Mouse (Mus musculus) liver, embryonic 12.5 days (tissue): ENCODE measurements around the gene D930007J09Rik. TPM values are rescaled to one million over a fixed set of nuclear protein-coding genes. Genes with fewer than 3 reads are reported as not detected.

ENCODE experiments used
- ATAC-seq: fragments of 200-750 bp; cut with Nextera tagmentation; 2 replicates; pipeline ENCODE4 v1.8.0; 2017; ENCODE audit warnings: moderate number of reproducible peaks, mild to moderate bottlenecking, moderate library complexity
- H3K27ac ChIP-seq: fragments of 300-500 bp; sonication (generic); 2 replicates; pipeline ENCODE4 v1.5.1; 2016; ENCODE audit warnings: mild to moderate bottlenecking
- H3K27me3 ChIP-seq: fragments of 300-500 bp; sonication (generic); replicated peaks from 2 replicates; pipeline ENCODE4 v1.6.1; 2016; ENCODE audit warnings: mild to moderate bottlenecking, moderate library complexity
- H3K36me3 ChIP-seq: fragments of 300-500 bp; sonication (generic); 2 replicates; pipeline ENCODE4 v1.6.1; 2016; ENCODE audit warnings: mild to moderate bottlenecking, moderate library complexity
- H3K4me1 ChIP-seq: fragments of 300-500 bp; sonication (generic); 2 replicates; pipeline ENCODE4 v1.6.1; 2016
- H3K4me2 ChIP-seq: fragments of 300-500 bp; sonication (generic); 2 replicates; pipeline ENCODE4 v1.6.1; 2016; ENCODE audit warnings: mild to moderate bottlenecking, moderate library complexity
- H3K4me3 ChIP-seq: fragments of 300-500 bp; sonication (generic); 2 replicates; pipeline ENCODE4 v1.5.1; 2016; ENCODE audit warnings: mild to moderate bottlenecking, moderate library complexity
- H3K9ac ChIP-seq: fragments of 300-500 bp; sonication (generic); 2 replicates; pipeline ENCODE4 v1.6.1; 2016; ENCODE audit warnings: mild to moderate bottlenecking, moderate library complexity
- H3K9me3 ChIP-seq: fragments of 300-500 bp; sonication (generic); replicated peaks from 2 replicates; pipeline ENCODE4 v1.6.1; 2016; ENCODE audit warnings: mild to moderate bottlenecking, moderate library complexity
- WGBS: fragments of 180-500 bp; shearing (Covaris S2); methylation state at CpG from one replicate; pipeline ENCODE4 v1.1.7; 2016; ENCODE audit not compliant: insufficient replicate concordance; 5-methylcytosine and 5-hydroxymethylcytosine counted together
- polyA plus RNA-seq: library from polyadenylated mRNA; unstranded; fragments of >200 nt; fragmentation: Nextera tagmentation; extraction: Ambion mirVana; gene quantifications from 2 replicates; pipeline ENCODE4 v1.2.1, GENCODE M21; 2016

The D930007J09Rik gene
- not detected in 2 replicates for polyA plus RNA-seq

- ATAC-seq: peak; percentile 53
- H3K4me2 ChIP-seq: peak within 1 kb of the TSS; percentile 98
- peak within 1 kb of the TSS; percentile 88 for H3K9ac ChIP-seq
- H3K27me3 ChIP-seq: no peaks in the 10 kb centered on the region
- H3K36me3 ChIP-seq: peaks cover 23% of the 10 kb centered on the region
- peak within 1 kb of the TSS; percentile 83 for H3K4me3 ChIP-seq
- H3K9me3 ChIP-seq: no peaks in the 10 kb centered on the region
- H3K27ac ChIP-seq: peak within 1 kb of the TSS; percentile 76
- H3K4me1 ChIP-seq: peaks cover 31% of the 10 kb centered on the region
- 2% methylated on average over 95 of the region's 95 CpGs for WGBS
These were observed at the start of gene D930007J09Rik for GRCm38 (mm10) chr13:32802259-32803081. Gene D930007J09Rik (minus strand): TSS chr13:32802849.

DNA sequence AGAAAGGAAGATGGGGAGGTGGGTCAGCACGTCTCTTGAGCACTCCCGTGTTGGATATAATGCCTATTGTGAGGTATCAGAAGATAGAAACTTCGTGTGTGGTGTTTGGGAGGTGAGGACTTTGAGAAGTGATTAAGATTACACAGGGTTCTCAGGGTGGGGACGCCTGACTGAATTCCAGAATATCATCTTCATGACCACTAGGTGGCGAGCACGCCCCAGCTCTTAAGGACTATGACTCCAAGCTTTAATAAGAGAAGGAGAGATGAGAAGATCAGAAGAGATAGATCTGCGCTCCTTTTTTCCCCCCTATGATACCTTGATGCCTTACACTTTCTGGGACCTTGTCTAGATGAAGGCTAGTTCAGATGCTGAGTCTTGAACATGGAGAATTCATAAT lies 49.3 kb upstream of the D930007J09Rik start:
- peak; percentile 52; the same call in 1 of the 2 replicates for ATAC-seq
- no peak overlapping the region for H3K4me2 ChIP-seq

GRCm38 (mm10) chr13:32850668-32851404 lies 48.2 kb upstream of the D930007J09Rik start, which contains the start of gene Serpinb1a:
Gene Serpinb1a (minus strand): TSS chr13:32851185.
- no peak for ATAC-seq
- no peak within 1 kb of the TSS for H3K4me2 ChIP-seq
- H3K4me3 ChIP-seq: no peak within 1 kb of the TSS
- no peaks in the 10 kb centered on the region for H3K27me3 ChIP-seq
- H3K9me3 ChIP-seq: no peaks in the 10 kb centered on the region
- H3K36me3 ChIP-seq: no peaks in the 10 kb centered on the region
- H3K4me1 ChIP-seq: 0 out of 2 replicates have a peak, but pooled peaks cover 4% of the 10 kb centered on the region
- 48% methylated on average over 10 of the region's 10 CpGs for WGBS
- no peak within 1 kb of the TSS for H3K27ac ChIP-seq
- no peak within 1 kb of the TSS for H3K9ac ChIP-seq

More for the DNA sequence above, 49.3 kb upstream of the D930007J09Rik start:
- H3K36me3 ChIP-seq: no peaks in the 10 kb centered on the region
- H3K4me1 ChIP-seq: 0 out of 2 replicates have a peak, but pooled peaks cover 4% of the 10 kb centered on the region
- H3K27ac ChIP-seq: no peak overlapping the region
- WGBS: 9% methylated on average over 7 of the region's 7 CpGs
- no peaks in the 10 kb centered on the region for H3K9me3 ChIP-seq
- H3K27me3 ChIP-seq: no peaks in the 10 kb centered on the region
- no peak overlapping the region for H3K4me3 ChIP-seq
- H3K9ac ChIP-seq: no peak overlapping the region

- no peak overlapping the region for H3K4me3 ChIP-seq
- H3K27ac ChIP-seq: no peak overlapping the region
- ATAC-seq: no peak
- no peaks in the 10 kb centered on the region for H3K36me3 ChIP-seq
- no peak overlapping the region for H3K4me2 ChIP-seq
- 0 out of 2 replicates have a peak, but pooled peaks cover 4% of the 10 kb centered on the region for H3K4me1 ChIP-seq
- no peaks in the 10 kb centered on the region for H3K27me3 ChIP-seq
- 48% methylated on average over 1 of the region's 1 CpGs for WGBS
- H3K9ac ChIP-seq: no peak overlapping the region
- no peaks in the 10 kb centered on the region for H3K9me3 ChIP-seq
These were observed 47.5 kb upstream of the D930007J09Rik start for GRCm38 (mm10) chr13:32850156-32850555.

- Histone ChIP-seq H3K4me2 (no peak overlapping the region), H3K9ac (no peak overlapping the region), H3K27me3 (no peaks in the 10 kb centered on the region), H3K9me3 (no peaks in the 10 kb centered on the region), H3K4me1 (0 out of 2 replicates have a peak, but pooled peaks cover 4% of the 10 kb centered on the region), H3K27ac (no peak overlapping the region), H3K36me3 (no peaks in the 10 kb centered on the region), H3K4me3 (no peak overlapping the region)
- ATAC-seq: no peak
These were observed 47.0 kb upstream of the D930007J09Rik start for GRCm38 (mm10) chr13:32849531-32850123.

DNA sequence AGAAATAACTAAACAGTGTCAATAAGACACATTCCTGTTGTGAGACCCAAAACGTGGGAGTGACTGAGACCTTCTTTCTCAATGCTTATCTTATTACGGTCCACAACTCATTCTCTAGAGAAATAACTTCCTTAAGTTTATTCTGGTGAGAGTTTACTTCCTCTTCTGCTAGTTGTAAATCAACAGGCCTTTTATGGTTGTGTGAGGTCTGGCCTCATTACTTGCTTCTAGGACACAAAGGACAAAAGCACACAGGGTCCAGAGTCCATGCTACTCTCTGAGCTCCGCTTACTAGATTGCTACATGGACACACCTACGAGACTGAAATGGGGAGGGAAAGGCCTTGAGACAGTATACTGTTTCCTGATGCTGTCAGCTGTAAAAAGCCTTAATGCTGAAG lies 46.4 kb upstream of the D930007J09Rik start:
- H3K27ac ChIP-seq: no peak overlapping the region
- no peaks in the 10 kb centered on the region for H3K27me3 ChIP-seq
- no peak overlapping the region for H3K4me3 ChIP-seq
- H3K9ac ChIP-seq: no peak overlapping the region
- no peak overlapping the region for H3K4me2 ChIP-seq
- WGBS: 27% methylated on average over 4 of the region's 4 CpGs
- H3K36me3 ChIP-seq: no peaks in the 10 kb centered on the region
- no peak for ATAC-seq
- H3K9me3 ChIP-seq: no peaks in the 10 kb centered on the region
- H3K4me1 ChIP-seq: 0 out of 2 replicates have a peak, but pooled peaks cover 4% of the 10 kb centered on the region

DNA sequence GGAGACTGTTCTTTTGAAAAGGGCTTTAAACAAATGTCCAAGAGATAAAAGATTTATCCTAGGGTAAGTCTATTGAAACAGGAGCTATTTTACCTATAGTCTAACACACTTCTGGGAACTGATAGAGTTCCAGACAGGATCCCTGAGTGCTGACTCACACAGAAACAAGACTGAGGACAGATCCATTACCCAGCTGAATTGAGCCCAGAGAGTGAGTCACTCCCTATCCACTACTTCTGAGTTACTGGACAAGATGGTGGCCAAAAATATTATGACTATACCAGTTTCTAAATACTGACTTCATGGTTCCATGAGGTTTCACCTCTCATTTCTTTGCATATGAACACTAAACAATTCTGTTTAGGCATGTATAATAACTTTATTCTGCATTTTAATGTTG lies 43.6 kb upstream of the D930007J09Rik start:
- no peak for ATAC-seq
- Histone ChIP-seq H3K9me3 (no peaks in the 10 kb centered on the region), H3K4me2 (no peak overlapping the region), H3K9ac (no peak overlapping the region), H3K36me3 (no peaks in the 10 kb centered on the region), H3K27ac (no peak overlapping the region), H3K27me3 (no peaks in the 10 kb centered on the region), H3K4me1 (0 out of 2 replicates have a peak, but pooled peaks cover 4% of the 10 kb centered on the region), H3K4me3 (no peak overlapping the region)

GRCm38 (mm10) chr13:32841349-32841748 lies 38.7 kb upstream of the D930007J09Rik start:
- no peak overlapping the region for H3K27ac ChIP-seq
- H3K9me3 ChIP-seq: no peaks in the 10 kb centered on the region
- no peaks in the 10 kb centered on the region for H3K36me3 ChIP-seq
- no peak overlapping the region for H3K4me3 ChIP-seq
- no peak overlapping the region for H3K9ac ChIP-seq
- ATAC-seq: no peak
- 71% methylated on average over 3 of the region's 3 CpGs for WGBS
- H3K4me2 ChIP-seq: no peak overlapping the region
- no peaks in the 10 kb centered on the region for H3K27me3 ChIP-seq
- no peaks in the 10 kb centered on the region for H3K4me1 ChIP-seq

DNA sequence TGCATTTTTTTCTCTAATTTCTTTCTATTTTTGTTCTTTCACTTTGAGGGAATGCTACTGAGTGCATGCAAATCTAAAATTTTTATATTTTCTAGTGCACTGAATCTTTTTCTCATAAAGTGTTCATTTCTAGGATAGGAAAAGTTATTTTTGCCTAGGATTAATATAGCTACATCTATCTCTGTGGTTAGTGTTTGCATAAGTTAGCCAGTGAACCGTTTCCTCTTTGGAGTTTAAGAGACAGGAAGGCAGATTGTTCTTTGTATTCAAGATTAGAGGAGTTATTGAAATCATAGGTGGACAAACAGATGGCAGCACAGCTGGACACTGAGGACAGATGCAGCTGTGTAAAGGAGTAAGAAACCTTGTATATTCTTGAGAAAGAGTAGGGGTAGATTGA lies 36.7 kb upstream of the D930007J09Rik start:
- no peak for ATAC-seq
- H3K36me3 ChIP-seq: no peaks in the 10 kb centered on the region
- WGBS: 20% methylated on average over 1 of the region's 1 CpGs
- no peak overlapping the region for H3K27ac ChIP-seq
- H3K4me2 ChIP-seq: no peak overlapping the region
- no peaks in the 10 kb centered on the region for H3K27me3 ChIP-seq
- H3K4me3 ChIP-seq: no peak overlapping the region
- H3K9ac ChIP-seq: no peak overlapping the region
- H3K9me3 ChIP-seq: no peaks in the 10 kb centered on the region
- no peaks in the 10 kb centered on the region for H3K4me1 ChIP-seq

- Histone ChIP-seq H3K4me1 (no peaks in the 10 kb centered on the region), H3K9me3 (no peaks in the 10 kb centered on the region), H3K27me3 (no peaks in the 10 kb centered on the region), H3K4me3 (no peak overlapping the region), H3K4me2 (no peak overlapping the region), H3K9ac (no peak overlapping the region), H3K36me3 (no peaks in the 10 kb centered on the region), H3K27ac (no peak overlapping the region)
- 72% methylated on average over 5 of the region's 5 CpGs for WGBS
- ATAC-seq: no peak
These were observed 31.9 kb upstream of the D930007J09Rik start for GRCm38 (mm10) chr13:32834513-32834912.

DNA sequence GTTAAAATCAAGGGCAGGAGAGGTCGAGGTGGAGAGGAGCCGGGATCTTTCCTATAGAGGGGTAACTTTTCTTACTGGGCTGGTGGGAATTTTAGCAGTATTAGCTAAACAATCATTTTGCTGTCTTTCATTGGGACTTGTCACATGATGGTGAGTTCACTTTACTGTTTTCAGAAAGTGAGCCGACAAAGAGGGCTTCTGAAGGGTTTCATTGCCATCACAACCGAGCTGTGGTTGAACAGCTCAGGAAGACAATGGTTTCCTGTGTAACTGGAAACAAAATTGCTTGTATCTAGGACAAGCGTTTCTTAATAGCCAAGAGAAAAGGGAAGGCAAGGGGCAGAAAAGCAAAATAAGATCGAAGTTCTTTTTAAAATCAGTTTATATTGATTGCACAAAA lies 30.6 kb upstream of the D930007J09Rik start:
- WGBS: 26% methylated on average over 6 of the region's 6 CpGs
- Histone ChIP-seq H3K4me1 (peaks cover 6% of the 10 kb centered on the region; the same call in 1 of the 2 replicates), H3K4me2 (no peak overlapping the region), H3K27ac (no peak overlapping the region), H3K4me3 (no peak overlapping the region), H3K9me3 (no peaks in the 10 kb centered on the region), H3K9ac (no peak overlapping the region), H3K36me3 (no peaks in the 10 kb centered on the region), H3K27me3 (no peaks in the 10 kb centered on the region)
- no peak for ATAC-seq

GRCm38 (mm10) chr13:32832776-32833175 lies 30.1 kb upstream of the D930007J09Rik start:
- Histone ChIP-seq H3K4me2 (no peak overlapping the region), H3K9me3 (no peaks in the 10 kb centered on the region), H3K27me3 (no peaks in the 10 kb centered on the region), H3K4me3 (no peak overlapping the region), H3K4me1 (peaks cover 6% of the 10 kb centered on the region; the same call in 1 of the 2 replicates), H3K27ac (no peak overlapping the region), H3K9ac (no peak overlapping the region), H3K36me3 (no peaks in the 10 kb centered on the region)
- no peak for ATAC-seq
- WGBS: 42% methylated on average over 3 of the region's 3 CpGs
